Mouse (Mus musculus): ENCODE results near the gene Ppp1r36. TPM values are rescaled to one million over a fixed set of nuclear protein-coding genes. Genes with fewer than 3 reads are reported as not detected.

Gene Ppp1r36
- total and polyA plus RNA-seq, 3 experiments: not detected

DNA sequence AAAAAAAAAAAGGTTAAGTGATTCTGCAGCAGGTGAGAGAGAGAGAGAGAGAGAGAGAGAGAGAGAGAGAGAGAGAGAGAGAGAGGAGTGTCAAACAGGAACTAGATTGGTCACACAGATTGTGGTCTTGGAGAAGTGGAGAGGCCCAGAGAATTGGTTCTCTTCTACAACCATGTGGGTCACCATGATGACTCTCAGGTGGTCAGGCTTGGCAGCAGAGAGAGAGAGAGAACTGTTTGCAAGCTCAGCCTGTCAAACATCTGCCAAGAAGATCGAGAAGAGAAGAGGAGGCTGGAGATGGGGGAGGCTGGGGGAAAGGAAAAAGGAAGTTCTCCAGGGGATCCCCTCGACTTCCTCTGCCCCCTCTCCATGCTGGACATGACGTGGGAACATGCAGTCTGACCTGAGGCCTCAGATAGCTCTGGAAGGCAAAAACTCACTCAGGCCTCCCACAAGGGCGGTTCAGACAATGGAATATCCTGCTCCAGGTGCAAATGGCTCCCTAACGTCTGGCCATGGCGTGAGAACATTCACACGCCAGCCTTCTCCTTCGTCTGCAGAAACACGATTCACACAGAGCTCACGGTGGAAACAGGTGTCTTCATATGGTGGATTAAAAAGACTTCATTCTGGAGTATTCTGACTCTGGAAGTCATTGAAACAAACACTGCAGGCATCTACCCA is 56.4 kb downstream of the Ppp1r36 start:
- Histone ChIP-seq H3K27me3 (ENCODE audit: control insufficient read depth in 1 of 2, insufficient read depth in 2 of 2, low read length in 2 of 2) (no peaks in the 10 kb centered on the region), H3K4me3 (ENCODE audit: control insufficient read depth in 1 of 2, insufficient read depth in 1 of 2, low read depth in 2 of 2, low read length in 2 of 2) (peak overlapping the region; percentile 18 to 51), H3K27ac (ENCODE audit: control insufficient read depth, low read depth, low read length) (peak overlapping the region; percentile 51), H3K9me3 (replicated peaks; ENCODE audit: insufficient read depth, low read length) (no peaks in the 10 kb centered on the region), H3K79me2 (ENCODE audit: control insufficient read depth, insufficient read depth, low read length, poor library complexity) (no peaks in the 10 kb centered on the region), H3K36me3 (ENCODE audit: control insufficient read depth in 1 of 2, insufficient read depth in 2 of 2, low read length in 2 of 2) (peaks cover 0 to 10% of the 10 kb centered on the region in 2 experiments; a peak in 2 of 4 replicates), H3K9ac (ENCODE audit: control insufficient read depth, low read depth, low read length, poor library complexity, severe bottlenecking) (peak overlapping the region; percentile 16), H3K4me1 (ENCODE audit: control insufficient read depth in 1 of 2, insufficient read depth in 2 of 2, low read length in 2 of 2) (peaks cover 0 to 8% of the 10 kb centered on the region in 2 experiments; a peak in 1 of 4 replicates)
- DNase-seq (ENCODE audit: low read depth, low spot score): peak; percentile 78
- TF ChIP-seq UBTF (IDR thresholded peaks at IDR 0.05; ENCODE audit: borderline replicate concordance, insufficient read depth, low read depth, low read length) (no peak), MEF2A (IDR thresholded peaks at IDR 0.05; ENCODE audit: extremely low read depth, insufficient replicate concordance, low read depth, low read length, poor library complexity, severe bottlenecking) (no peak), TBP (IDR thresholded peaks at IDR 0.05; ENCODE audit: low read depth, low read length) (peak; percentile 95), ETS1 (IDR thresholded peaks at IDR 0.05; ENCODE audit: low read depth, low read length) (no peak; the same call in 1 of the 2 replicates), POLR2AphosphoS2 (IDR thresholded peaks at IDR 0.05; ENCODE audit: low read length) (peak; percentile 79), USF1 (IDR thresholded peaks at IDR 0.05; ENCODE audit: low read depth, low read length) (no peak), ZKSCAN1 (IDR thresholded peaks at IDR 0.05; ENCODE audit: low read depth, low read length) (no peak), NELFE (IDR thresholded peaks at IDR 0.05; ENCODE audit: low read depth, low read length) (peak; percentile 50), MYC (IDR thresholded peaks at IDR 0.05; ENCODE audit: low read depth, low read length) (peak; percentile 70; the same call in 1 of the 2 replicates), CHD1 (IDR thresholded peaks at IDR 0.05; ENCODE audit: low read depth, low read length) (no peak), JUND (IDR thresholded peaks at IDR 0.05; ENCODE audit: low read depth, low read length) (peak; percentile 97), POLR2A (IDR thresholded peaks at IDR 0.05; ENCODE audit: control insufficient read depth in 1 of 2, insufficient read depth in 1 of 2, low read depth in 1 of 2, low read length in 2 of 2, poor library complexity in 1 of 2) (peak; percentile 61 to 90; a peak in 3 of 4 replicates), MAZ (IDR thresholded peaks at IDR 0.05; ENCODE audit: low read depth, low read length) (no peak), KAT2A (conservative IDR thresholded peaks at IDR 0.05; ENCODE audit: low read depth, low read length) (no peak), E2F4 (IDR thresholded peaks at IDR 0.05; ENCODE audit: borderline replicate concordance, low read depth, low read length) (no peak), TCF12 (IDR thresholded peaks at IDR 0.05; ENCODE audit: low read depth, low read length) (no peak), ZC3H11A (IDR thresholded peaks at IDR 0.05; ENCODE audit: low read depth, low read length) (no peak), USF2 (IDR thresholded peaks at IDR 0.05; ENCODE audit: borderline replicate concordance in 1 of 2, insufficient read depth in 1 of 2, low read depth in 1 of 2, low read length in 2 of 2) (no peak), EP300 (IDR thresholded peaks at IDR 0.05; ENCODE audit: low read depth in 1 of 2, low read length in 2 of 2) (no peak), SMC3 (IDR thresholded peaks at IDR 0.05; ENCODE audit: low read depth, low read length) (no peak), RAD21 (IDR thresholded peaks at IDR 0.05; ENCODE audit: low read depth, low read length) (no peak), SIN3A (IDR thresholded peaks at IDR 0.05; ENCODE audit: low read length) (0 out of 2 replicates have a peak, but pooled peaks have one; percentile 12), ZMIZ1 (IDR thresholded peaks at IDR 0.05; ENCODE audit: low read depth, low read length) (peak; percentile 99), BHLHE40 (IDR thresholded peaks at IDR 0.05; ENCODE audit: borderline replicate concordance, low read depth, low read length) (no peak), CHD2 (IDR thresholded peaks at IDR 0.05; ENCODE audit: low read length) (no peak), MAX (IDR thresholded peaks at IDR 0.05; ENCODE audit: low read length) (peak; percentile 55; the same call in 1 of the 2 replicates), NRF1 (IDR thresholded peaks at IDR 0.05; ENCODE audit: insufficient read depth, low read depth, low read length, poor library complexity, severe bottlenecking) (no peak), MAFK (IDR thresholded peaks at IDR 0.05; ENCODE audit: borderline replicate concordance, low read depth, low read length) (no peak), MXI1 (IDR thresholded peaks at IDR 0.05; ENCODE audit: low read depth, low read length) (peak; percentile 53; the same call in 1 of the 2 replicates), RCOR1 (IDR thresholded peaks at IDR 0.05; ENCODE audit: low read depth, low read length) (peak; percentile 8; the same call in 1 of the 2 replicates), TAL1 (IDR thresholded peaks at IDR 0.05; ENCODE audit: low read length) (no peak), POLR2AphosphoS5 (IDR thresholded peaks at IDR 0.05; ENCODE audit: borderline replicate concordance, low read depth, low read length) (no peak), MYB (IDR thresholded peaks at IDR 0.05; ENCODE audit: low read depth, low read length) (no peak), HCFC1 (IDR thresholded peaks at IDR 0.05; ENCODE audit: low read depth, low read length) (peak; percentile 46; the same call in 1 of the 2 replicates), ZNF384 (IDR thresholded peaks at IDR 0.05; ENCODE audit: low read depth, low read length) (peak; percentile 75), GABPA (IDR thresholded peaks at IDR 0.05; ENCODE audit: low read depth, low read length) (no peak)

All from MEL (cell line).